Mouse (Mus musculus) frontal cortex, postnatal 36 days (tissue): ENCODE measurements around the gene Aspscr1.

Experiments used
- DNase-seq, 2 experiments: peaks; one replicate each; pipeline ENCODE4 v3.0.0; 2022; ENCODE audit warnings: low spot score in 2 of 2

The Aspscr1 gene

DNA sequence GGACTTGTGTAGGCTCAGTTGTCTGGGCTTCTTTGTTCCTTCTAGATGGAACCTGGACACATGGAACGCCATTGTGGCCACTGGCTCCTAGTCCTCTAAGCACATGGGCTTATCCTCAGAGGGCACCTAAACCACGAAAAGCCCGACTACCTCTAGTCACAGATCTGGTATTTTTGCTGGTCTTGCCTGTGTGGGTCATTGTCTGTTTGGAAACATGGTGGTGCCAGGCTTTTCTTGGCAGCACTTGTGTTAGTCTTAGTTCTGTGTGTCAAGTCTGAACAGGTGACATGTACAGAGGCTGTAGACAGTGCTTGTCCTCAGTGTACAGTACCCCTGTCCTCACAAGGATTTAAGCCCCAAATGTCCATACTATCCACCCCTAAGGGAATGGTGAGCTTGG lies 10.8 kb downstream of the Aspscr1 start:
- DNase-seq: no peak

DNA sequence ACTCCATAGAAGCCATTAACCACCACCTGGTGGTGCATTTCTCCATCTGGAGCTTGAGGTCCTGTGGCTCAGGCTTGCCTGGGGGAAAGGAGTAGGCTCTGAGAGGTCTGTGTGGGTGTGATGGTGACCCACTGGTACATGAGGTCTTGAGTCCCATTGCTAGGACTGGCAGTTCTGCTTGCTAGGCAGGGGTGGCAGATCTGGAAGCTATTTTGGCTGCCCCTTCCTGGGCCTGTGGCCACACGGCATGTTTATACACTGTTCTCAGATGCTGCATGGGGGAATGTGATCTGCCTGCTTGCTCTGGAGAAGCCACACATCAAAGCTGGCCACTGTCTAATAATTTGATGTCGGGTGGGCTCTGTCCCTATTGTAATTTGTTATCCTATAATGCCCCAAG lies 11.3 kb downstream of the Aspscr1 start:
- no peak for DNase-seq

DNA sequence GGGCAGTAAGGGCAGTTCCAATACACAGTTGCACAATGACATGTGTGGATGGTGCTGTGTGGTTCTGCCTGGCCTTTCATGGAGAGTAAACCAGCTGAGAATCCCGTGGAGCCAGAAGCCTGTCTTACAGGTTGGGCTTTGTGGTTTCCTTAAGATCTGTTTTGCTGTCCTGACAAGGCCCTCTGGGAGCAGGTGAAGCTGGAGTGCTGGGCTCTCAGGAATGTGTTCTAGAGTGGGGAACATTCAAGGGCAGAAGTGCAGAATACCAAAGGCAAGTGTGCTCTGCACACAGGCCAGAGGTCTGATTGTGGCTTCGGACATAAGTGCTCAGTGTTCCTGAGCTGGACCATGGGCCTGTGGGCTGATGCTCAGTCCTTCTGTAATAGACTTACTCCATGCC lies 11.9 kb downstream of the Aspscr1 start:
- no peak for DNase-seq

DNA sequence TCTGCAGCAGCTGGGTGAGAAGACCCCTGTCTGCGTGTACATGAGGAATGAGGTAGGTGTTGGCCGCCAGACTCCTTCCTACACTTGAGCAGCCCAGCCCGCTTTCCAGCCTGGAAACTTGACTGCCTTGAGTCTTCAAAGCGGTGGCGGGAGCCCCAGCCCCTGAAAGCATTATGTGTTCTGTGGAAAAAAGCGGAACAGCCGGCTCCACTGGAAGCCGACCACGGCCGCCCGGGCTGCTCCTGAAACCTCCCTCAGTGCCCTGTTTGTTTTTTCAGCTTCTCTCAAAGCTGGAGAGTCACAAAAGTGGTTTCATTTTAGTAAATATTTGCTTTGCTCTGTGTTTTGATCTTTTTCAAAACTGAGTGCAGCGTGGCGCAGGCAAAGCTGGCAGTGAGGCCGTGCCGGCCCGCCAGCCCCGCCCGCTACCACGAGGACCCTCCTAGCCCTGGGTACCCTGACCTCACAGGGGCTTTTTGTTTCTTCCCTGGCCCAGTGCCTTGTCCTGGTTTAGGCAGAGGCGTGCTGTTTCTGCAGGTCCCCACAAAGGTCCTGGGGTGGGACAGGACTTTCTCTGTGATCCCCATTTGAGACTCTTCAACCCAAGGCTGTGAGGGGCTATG lies 14.0 kb downstream of the Aspscr1 start:
- no peak for DNase-seq

DNA sequence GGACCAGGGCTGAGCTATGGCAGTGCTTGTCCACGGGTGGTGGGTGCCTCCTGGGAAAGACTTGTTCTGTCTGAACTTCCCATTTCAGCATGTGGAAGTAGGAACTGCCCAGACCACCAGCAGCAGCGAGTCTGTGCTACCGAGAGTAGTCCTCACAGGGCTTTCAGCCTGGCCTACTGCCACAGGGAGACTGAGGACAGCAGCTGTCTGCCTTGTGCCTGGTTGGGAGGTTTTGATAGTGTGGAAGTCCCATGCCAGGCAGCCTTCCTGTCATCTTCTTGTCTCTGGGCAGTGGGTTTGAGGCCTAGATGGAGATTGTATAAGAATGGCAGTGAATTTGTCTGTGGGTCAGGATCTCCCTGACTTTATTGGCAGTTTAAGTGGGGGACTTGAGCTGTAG lies 16.6 kb downstream of the Aspscr1 start:
- DNase-seq: no peak

DNA sequence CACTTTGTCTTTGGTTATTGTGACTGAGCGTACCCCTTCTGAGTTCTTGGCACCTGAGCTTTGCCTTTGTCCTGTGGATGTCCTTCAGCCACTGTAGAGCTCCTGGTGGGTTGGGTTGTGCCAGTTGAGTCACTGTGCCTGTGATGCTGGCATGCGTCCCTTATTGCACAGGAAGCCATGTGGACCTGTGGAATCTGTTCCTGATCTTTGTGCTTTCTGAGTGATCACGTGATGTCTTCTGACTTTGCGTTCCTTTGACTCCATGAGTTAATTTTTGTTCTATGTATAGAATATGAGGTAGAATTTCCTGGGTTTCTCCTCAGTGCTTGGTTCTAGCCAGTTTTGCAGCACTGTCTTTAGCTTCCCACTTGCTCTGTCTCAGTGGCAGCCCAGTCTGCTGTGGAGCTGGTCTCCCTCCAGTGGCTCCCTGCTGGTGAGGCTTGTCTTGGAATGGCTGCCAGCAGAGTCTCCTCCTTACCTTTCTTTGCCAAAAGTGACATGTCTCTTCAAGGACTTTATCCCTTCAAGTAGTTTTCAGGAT lies 19.8 kb downstream of the Aspscr1 start:
- peak in 1 of 2 experiments; percentile 51 for DNase-seq

DNA sequence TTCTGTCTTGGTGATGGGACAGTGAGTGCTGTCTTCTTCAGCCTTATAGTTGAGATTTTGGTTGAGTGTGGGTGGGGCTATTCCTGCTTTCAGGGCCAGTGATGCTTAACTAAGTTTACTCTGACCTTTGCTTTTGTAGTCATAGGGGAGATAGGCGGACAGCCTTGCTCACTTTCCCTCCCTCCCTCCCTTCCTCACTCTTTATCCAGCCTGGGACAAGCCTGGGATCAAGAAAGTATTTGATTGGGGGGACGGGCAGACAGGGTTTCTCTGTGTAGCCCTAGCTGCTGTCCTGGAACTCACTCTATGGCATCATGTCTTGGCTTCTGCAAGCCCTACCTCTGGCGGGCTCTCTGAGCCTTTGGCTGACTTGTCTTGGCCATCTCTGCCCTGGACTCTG lies 20.7 kb downstream of the Aspscr1 start:
- no peak for DNase-seq

DNA sequence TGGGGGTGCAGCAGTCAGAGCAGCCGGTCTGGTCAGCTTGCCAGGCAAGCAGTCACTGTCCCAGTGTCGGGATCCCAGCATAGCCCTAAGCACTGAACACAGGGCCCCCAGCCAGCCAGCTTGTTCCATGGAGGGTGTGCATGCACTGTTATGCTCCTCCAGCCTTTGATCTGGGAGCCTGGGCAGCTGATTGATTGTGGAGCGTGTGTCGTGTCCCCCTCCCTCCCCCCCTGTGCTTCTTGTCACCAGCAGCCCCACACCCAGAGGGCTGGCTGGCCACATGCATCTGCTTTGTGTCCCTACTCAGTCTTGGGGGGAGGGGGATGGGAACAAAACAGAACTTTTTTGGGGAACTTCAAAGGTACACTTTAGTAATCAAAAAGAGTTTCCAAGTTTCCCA lies 22.4 kb downstream of the Aspscr1 start:
- no peak for DNase-seq

DNA sequence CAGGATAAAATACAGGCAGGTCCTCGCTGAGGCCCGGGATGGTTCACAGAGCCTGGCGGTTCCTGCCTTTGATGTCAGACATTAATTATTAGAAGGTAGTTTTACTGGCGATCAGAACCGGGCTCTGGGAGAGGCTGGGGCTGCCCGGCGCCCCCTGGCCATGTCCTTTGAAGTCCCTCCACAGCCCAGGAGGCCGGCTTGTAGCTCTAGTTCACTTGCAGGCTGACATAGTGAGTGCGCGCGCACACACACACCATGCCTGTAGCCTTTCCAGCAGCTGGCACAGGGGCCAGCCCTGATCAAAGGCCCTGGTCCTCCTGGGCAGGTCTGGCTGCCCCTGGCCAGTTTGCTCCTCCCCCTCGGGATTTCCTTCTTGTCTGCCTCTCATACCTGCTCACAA lies 22.9 kb downstream of the Aspscr1 start:
- no peak for DNase-seq

DNA sequence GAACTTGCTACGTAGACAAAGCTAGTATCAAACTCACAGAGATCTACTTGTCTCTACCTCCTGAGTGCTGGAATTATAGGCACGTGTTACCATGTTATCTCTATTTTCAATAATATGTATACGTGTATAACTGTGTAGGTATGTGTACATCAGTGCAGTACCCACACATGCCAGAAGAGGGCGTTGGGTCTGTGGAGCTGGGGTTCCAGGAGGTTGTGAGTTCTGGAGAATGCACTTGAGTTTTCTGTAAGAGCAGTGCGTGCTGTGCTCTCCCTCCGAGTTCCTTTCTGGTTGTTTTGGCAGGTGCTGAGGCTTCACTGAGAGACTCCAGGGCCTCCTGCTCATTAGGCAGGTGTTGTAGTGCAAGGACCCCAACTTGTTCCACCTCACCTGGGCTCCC lies 23.8 kb downstream of the Aspscr1 start:
- no peak for DNase-seq

DNA sequence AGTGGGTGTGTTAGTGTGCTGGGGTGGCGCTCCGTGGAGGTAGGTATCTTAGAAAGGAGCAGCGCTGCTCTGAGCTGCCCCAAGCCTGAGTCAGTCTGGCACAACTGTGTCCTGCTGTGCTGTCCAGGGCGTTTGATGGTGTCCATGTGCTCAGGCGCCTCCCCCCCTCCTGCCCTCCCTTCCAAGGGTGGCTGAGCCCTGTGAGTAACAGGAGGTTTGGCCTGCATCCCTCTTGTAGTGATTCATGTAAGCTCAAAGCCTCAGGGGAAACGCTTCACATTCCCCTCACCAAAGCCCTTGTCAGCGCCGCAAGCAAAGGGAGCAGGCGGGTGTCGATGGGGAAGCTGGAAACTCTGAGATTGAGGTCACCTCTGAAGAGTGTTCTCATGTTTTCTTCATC lies 25.0 kb downstream of the Aspscr1 start:
- no peak for DNase-seq

DNA sequence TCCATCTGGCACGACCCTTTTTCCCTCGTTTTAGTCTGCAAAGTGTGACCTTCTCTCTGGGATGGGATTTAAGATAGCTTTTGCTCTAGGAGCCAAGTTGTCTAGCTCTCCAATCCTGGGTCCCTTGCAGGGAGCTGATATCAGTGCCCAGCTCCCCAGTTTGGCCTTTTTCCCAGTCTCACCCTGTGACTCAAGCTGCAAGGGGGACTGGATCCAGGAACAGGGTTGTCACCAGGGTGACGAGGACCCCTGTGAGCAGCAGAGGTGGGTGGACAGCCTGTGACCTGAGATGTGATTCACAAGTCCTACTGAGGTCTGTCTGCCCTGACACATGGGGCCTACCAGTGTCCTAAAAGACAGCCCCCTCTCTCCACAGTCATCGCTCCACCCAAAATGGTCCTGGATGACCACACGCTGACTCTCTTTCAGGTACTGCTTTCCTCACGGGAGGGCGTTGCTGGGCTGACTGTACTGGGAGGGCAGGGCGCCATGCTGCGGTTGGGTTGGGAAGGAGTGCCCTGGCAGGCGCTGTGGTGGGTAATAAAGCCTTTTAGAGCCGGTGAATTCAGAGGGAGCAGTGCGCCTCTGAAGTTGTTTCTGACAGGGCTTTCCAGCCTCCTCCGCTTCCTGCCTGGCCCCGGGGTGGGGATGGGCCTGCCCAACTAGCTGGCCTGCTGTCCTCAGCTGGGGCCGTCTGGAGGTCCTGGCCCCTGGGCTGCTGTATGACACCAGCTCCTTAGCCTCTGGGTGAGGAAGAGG lies 31.1 kb downstream of the Aspscr1 start:
- DNase-seq: no peak

DNA sequence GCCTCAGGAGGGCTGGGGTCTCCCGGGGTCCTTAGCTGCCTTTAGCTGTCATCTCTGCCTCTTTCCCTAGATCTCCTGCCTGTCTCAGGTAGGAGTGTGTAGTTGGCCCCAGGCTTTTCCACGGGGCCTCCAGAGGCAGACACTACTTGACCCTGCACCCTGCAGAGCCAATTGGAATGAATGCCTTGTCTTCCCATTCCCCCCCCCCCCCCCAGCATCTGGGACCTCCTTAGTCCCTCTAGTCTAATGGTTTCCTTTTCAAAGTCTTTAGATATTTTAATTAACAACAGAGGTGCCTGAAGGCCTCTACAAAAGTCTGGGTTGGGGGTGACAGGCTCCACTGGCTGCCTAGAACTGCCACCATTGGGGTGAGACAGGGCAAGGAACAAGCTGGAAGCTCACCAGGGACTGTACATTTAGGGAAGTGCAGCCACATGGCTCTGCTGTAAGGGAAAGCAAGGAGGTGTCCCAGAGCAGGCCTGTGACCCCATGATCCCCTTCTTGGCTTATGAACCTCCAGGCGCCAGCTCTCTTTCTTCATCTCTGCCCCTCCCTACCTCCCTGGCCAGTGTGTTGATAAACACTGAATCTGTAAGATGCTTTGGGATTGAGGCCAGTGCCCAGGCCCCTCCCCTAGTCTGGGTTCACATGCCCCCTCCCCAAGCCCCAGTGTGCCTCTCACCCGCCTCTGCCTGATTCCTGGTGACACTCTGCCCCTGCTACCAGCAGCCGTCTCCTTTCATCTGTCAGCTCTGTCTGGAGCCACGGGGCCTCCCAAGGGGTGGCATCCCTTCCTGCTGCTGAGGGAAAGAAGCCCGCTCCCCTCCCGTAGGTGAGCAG lies 31.9 kb downstream of the Aspscr1 start:
- no peak for DNase-seq

DNA sequence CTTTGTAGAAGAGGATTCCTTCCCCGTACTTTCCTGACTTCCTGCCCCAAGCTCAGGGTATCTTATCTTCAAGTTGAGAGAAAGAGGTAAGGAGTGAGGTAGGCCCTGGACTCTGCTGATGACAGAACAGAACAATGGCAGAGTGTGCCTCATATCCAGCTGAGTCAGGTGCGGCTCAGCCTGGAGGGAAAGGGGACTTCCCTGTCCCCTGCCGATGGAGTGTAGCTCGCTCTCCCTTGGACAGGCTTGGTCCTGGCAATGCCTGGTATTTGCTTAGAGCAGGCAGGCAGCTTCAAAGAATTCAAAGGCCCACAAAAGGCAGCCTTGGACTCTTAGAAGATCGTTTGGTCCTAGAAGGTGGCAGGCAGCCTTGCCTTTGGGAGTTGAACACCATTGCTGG lies 33.3 kb downstream of the Aspscr1 start:
- DNase-seq: no peak

DNA sequence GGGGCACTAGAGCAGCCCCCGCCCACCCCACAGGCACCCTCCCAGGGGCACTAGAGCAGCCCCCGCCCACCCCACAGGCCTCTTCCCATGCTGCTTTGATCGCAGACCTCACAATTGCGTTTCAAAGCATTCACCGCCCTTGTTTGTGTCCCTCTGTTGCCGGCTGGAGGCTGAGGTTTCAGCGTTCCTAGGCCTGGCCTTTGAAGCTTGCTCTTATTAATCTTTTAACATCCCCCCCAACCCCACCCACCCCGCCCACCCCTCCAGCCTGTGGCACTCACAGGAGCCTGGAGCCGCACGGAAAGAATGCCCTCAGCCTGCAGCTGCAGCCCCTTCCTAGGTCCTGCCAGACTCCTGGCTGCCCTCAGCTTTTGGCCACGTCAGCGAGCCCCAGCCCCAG lies 34.5 kb downstream of the Aspscr1 start:
- no peak for DNase-seq

DNA sequence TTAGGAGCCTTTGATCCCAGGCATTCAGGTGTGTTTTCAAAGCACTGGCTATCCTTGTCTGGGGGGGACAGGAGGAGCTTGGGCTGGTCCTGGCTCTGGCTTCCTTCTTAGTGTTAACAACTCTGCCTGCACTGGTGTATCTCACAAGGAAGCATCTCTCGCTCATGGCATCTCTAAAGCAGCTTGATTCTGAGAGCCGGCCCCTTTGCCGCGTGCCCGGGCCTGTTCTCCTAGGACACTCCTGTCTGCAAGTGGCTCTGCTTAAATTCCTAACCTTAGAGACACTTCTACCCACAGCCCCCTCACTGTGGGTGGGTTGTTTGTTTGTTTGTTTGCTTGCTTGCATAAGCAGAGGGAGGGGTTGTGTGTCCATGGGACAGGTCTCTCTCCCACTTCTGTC lies 35.2 kb downstream of the Aspscr1 start:
- no peak for DNase-seq

DNA sequence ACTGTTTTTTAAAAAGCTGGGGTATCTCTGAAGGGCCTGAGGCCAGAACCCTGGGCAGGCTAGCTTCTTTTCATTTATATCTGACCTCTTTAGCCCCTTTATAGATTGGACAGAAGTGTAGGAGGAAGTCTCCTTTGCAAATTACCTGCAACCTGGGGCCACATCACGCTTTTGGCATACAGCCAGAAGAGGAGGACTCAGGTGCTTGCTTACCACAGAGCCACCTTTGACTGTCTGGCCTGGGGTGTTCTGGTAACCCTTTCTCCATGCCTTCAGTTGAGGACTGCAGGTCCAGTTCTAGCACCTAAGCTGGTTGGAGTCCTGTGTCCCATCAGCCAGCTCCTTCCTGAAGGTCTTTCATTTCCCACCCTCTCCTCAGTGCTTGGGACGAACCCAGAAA lies 36.8 kb downstream of the Aspscr1 start:
- DNase-seq: no peak

DNA sequence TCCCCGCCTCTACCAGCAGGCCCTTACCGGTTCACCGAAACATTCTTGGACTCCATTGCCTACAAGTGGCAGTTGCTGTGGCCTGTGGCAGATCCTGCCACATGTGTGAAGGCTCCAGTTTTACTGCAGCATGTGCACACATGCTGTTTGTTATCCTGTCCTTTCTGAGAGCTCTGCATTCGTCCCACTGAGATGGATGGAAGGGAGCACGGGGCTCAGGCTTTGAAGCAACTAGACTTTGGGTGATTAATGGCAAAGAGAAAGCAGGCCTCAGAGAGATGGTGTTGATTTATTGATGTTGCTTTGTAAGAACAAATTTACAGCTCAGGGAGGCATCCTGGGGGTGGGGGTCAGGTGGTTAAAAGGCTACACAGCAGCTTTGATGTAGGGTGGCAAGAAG lies 37.9 kb downstream of the Aspscr1 start:
- DNase-seq: no peak

DNA sequence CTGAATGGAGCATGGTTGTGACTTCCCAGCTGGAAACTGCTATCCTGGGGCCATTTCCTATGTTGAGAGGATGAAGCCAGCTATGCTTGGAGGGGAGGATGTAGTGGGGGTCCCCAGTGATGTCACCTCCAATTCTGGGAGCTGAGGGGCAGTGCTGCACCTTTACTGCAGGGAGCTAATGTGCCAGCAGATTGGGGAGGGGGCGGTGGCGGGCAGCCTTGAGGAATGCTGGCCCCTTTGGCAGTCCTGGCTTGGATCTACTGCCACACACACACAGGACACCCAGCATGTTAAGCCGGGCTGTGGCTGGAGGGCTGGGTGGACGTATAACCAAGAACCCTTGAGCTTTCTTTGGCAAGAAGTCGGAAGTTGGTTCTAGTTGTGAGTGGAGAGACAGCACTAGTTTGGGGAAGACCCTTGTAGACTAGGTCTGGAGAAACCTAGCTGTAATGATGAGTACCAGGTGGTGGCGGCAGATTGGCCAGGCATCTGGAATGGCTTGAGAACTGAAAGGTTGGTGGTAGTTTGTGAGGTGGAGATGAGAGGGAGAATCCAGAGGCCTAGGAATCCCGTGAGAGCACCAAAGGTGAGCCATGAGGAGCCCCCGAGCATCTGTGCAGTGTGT lies 39.3 kb downstream of the Aspscr1 start:
- no peak for DNase-seq

DNA sequence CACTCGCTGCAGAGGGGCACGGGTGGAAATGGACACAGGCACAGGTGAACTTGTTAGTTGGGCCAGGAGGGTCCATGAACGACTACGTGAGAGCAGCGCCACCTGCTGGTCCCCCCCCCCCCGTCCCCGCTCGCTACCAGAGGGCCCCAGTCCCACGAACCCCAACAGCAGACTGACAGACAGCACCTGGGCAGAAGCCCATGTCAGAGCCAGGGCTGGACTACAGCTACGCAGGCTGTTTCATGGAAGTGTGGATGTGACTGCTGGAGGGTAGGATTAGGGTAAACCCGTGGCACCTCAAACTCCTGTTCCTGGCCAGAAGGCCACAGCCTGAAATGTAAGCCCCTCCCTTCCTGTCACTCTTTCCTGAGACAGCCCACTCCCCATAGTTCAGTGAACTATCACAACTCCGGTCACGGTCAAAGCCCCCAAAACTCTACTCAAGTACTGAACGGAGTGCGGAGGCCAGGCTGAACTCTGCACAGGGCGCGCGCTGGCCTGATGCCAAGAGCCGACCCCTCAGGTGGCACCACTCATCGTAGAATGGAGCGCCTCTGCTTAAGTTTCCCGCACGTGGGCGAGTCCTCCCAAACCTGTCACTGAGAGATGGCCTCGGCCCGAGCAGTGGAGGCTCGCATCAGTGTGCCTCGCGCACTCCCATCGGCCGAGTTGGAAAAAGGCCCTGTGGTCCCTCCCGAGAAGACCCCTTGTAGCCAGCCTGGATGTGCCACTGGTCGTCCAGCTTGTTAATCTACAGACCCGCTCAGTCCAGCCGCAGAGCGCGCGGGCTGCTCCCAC lies 40.2 kb downstream of the Aspscr1 start:
- DNase-seq: peak; percentile 23 to 33
